Comparison of ENCODE assay signal across 30 mouse cellular contexts in the genomic region with DNA sequence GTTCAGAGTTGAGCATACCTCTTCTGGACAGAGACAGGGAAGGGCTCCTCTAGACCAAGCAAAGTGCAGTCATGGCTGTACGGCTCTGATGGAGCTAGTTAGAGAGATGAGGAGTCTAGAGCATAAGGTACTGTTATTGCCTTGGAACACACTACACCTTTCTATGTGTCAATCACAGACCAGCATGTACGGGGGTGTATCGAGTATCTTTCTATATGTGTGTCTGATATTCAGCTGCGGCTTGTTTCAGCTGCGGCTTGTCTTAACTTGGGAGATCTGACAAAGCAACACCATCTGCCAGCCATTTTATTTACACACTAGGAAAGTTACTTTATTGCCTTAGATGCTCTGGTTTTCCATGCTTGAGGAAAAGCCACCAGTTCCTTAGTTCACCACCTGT. TPM values are rescaled to one million over a fixed set of nuclear protein-coding genes. Genes with fewer than 3 reads are reported as not detected.
A peak's percentile ranks its signal among the peaks of the same experiment; 100 is the strongest.
DNase-seq lines count a peak whose midpoint lies in the region; ATAC-seq and TF ChIP-seq lines count a peak whose summit lies in the region.
"Had no signal": no experiment of that assay in that cellular context is flagged by ENCODE, and none has a peak within 500 bp of the region (broad histone marks: within the 10 kb centered on the region; RNA-seq: fewer than 3 reads in every experiment).

No protein-coding gene starts in this region.

- H3K9me3 ChIP-seq in limb, embryonic 15.5 days, result no peaks in the 10 kb centered on the region
- no peaks in the 10 kb centered on the region for H3K9me3 ChIP-seq in limb, embryonic 10.5 days (replicated peaks)
- H3K9me3 ChIP-seq: hindbrain, embryonic 12.5 days; liver, embryonic 13.5 days; midbrain, embryonic 13.5 days; neural tube, embryonic 13.5 days had no signal

- DNase-seq in layer of hippocampus, adult 2 months (ENCODE audit: low spot score in 2 of 2), result peak; percentile 23 to 54
- no peak for DNase-seq in layer of hippocampus, postnatal 36 days
- no peak for DNase-seq in limb, embryonic 10.5 days (ENCODE audit: low spot score)
- DNase-seq in brain, adult 2 months (ENCODE audit: low read depth, low spot score), result peak; percentile 79
- DNase-seq in telencephalon, adult 2 months (ENCODE audit: low read depth, low spot score), result peak; percentile 64
- DNase-seq: adrenal gland, adult 2 months; adrenal gland, postnatal 36 days; B cell, adult 2 months; cerebellum, adult 2 months; cerebellum, postnatal 14 days; forebrain, postnatal 0 days; gastrocnemius, postnatal 36 days; heart, adult 18-20 months; heart, postnatal 36 days; kidney, adult 8-10 months; kidney, postnatal 4 days; liver, embryonic 13.5 days; lung, adult 18-20 months; lung, postnatal 10 days had no signal

- ATAC-seq in limb, embryonic 15.5 days (ENCODE audit: insufficient number of reproducible peaks, low FRiP score, low TSS enrichment, low read depth), result no peak
- ATAC-seq: forebrain, postnatal 0 days; intestine, embryonic 16.5 days; midbrain, embryonic 13.5 days had no signal

- H3K36me3 ChIP-seq in limb, embryonic 15.5 days, result no peaks in the 10 kb centered on the region
- no peaks in the 10 kb centered on the region for H3K36me3 ChIP-seq in limb, embryonic 10.5 days
- H3K36me3 ChIP-seq: hindbrain, embryonic 12.5 days; liver, embryonic 13.5 days; midbrain, embryonic 13.5 days; neural tube, embryonic 13.5 days had no signal

- H3K27ac ChIP-seq in layer of hippocampus, adult 2 months, result no peak overlapping the region; the same call in 1 of the 2 replicates
- H3K27ac ChIP-seq in limb, embryonic 15.5 days, result 0 out of 2 replicates have a peak overlapping the region, but pooled peaks have one; percentile 74
- H3K27ac ChIP-seq in limb, embryonic 10.5 days, result no peak overlapping the region
- H3K27ac ChIP-seq: hindbrain, embryonic 12.5 days; kidney, postnatal 0 days; liver, embryonic 13.5 days; macrophage; midbrain, embryonic 13.5 days; neural tube, embryonic 13.5 days had no signal

- no peak overlapping the region for H3K4me3 ChIP-seq in layer of hippocampus, adult 2 months
- no peak overlapping the region for H3K4me3 ChIP-seq in limb, embryonic 15.5 days
- no peak overlapping the region for H3K4me3 ChIP-seq in limb, embryonic 10.5 days
- H3K4me3 ChIP-seq: erythroblast, embryonic 14.5 days; gastrocnemius, adult 2 months; hindbrain, embryonic 12.5 days; liver, embryonic 13.5 days; midbrain, embryonic 13.5 days; neural tube, embryonic 13.5 days had no signal

- no peak for TF ChIP-seq CTCF in layer of hippocampus, adult 2 months (conservative IDR thresholded peaks at IDR 0.05)

- H3K4me1 ChIP-seq in limb, embryonic 15.5 days, result peaks cover 5% of the 10 kb centered on the region; the same call in 1 of the 2 replicates
- no peaks in the 10 kb centered on the region for H3K4me1 ChIP-seq in limb, embryonic 10.5 days
- H3K4me1 ChIP-seq: liver, embryonic 13.5 days had no signal

- 80% methylated on average over 5 of the region's 5 CpGs for WGBS in limb, embryonic 15.5 days
- WGBS in limb, embryonic 10.5 days, result 94% methylated on average over 5 of the region's 5 CpGs

- no peaks in the 10 kb centered on the region for H3K27me3 ChIP-seq in limb, embryonic 15.5 days
- H3K27me3 ChIP-seq in limb, embryonic 10.5 days (ENCODE audit: low read depth, poor library complexity, severe bottlenecking), result no peaks in the 10 kb centered on the region
- H3K27me3 ChIP-seq: liver, embryonic 13.5 days had no signal

- H3K4me2 ChIP-seq in limb, embryonic 15.5 days, result no peak overlapping the region
- H3K4me2 ChIP-seq: heart, embryonic 11.5 days; hindbrain, embryonic 12.5 days; liver, embryonic 13.5 days; midbrain, embryonic 13.5 days; neural tube, embryonic 13.5 days had no signal

- no peak overlapping the region for H3K9ac ChIP-seq in limb, embryonic 15.5 days
- H3K9ac ChIP-seq: forebrain, postnatal 0 days; hindbrain, embryonic 12.5 days; liver, embryonic 13.5 days; midbrain, embryonic 13.5 days; neural tube, embryonic 13.5 days had no signal

RNA-seq across cellular contexts. Expression of a gene that starts 11.1 kb away (rescaled TPM):
- total RNA-seq in layer of hippocampus, adult 2 months (2021), result 1 to 10 TPM; 1.6 to 2.9 TPM
- 1 to 10 TPM; 1.5 to 1.9 TPM for total RNA-seq in layer of hippocampus, postnatal 36 days (2021)
- polyA plus RNA-seq in limb, embryonic 15.5 days (2015; fragmentation: Nextera tagmentation; extraction: Ambion mirVana), result 0.47 and 0.53 TPM in 2 replicates
- 0.28 and 0.29 TPM in 2 replicates for polyA plus RNA-seq in limb, embryonic 10.5 days (2016; fragmentation: Nextera tagmentation; extraction: Ambion mirVana)
- total RNA-seq: megakaryocyte-erythroid progenitor cell, adult 5-6 weeks had no signal
- polyA plus RNA-seq: liver, embryonic 13.5 days; macrophage had no signal

Comparison
In these comparisons a context has a peak if more than half of its experiments do, and no peak if none do; other contexts are left out.
1. DNase-seq: peak in layer of hippocampus, adult 2 months (2 of 2), brain, adult 2 months (single experiment) and telencephalon, adult 2 months (single experiment); none in layer of hippocampus, postnatal 36 days (0 of 2) and limb, embryonic 10.5 days (single experiment).